Mouse (Mus musculus): ENCODE data around the gene Rusc2. TPM values are rescaled to one million over a fixed set of nuclear protein-coding genes. Genes with fewer than 3 reads are reported as not detected.

Gene Rusc2
- total RNA-seq (2014; rRNA removed) (14.2 and 15.9 TPM in 2 replicates), polyA plus RNA-seq (2012; rRNA removed) (17.2 and 17.5 TPM in 2 replicates)

GRCm38 (mm10) chr4:43381408-43382154 lies at the start of gene Rusc2:
Gene Rusc2 (plus strand): TSS chr4:43381979.
- H3K79me2 ChIP-seq (ENCODE audit: control insufficient read depth, insufficient read depth, low read length), result peaks cover 20% of the 10 kb centered on the region; the same call in 1 of the 2 replicates
- peak; percentile 72 for DNase-seq (ENCODE audit: extremely low read depth, low read depth, low spot score)
- H3K36me3 ChIP-seq (ENCODE audit: control insufficient read depth, insufficient read depth, low read length), result no peaks in the 10 kb centered on the region
- H3K27me3 ChIP-seq (ENCODE audit: control insufficient read depth, insufficient read depth, low read length), result no peaks in the 10 kb centered on the region
- peak within 1 kb of the TSS; percentile 99 for H3K9ac ChIP-seq (ENCODE audit: low read depth, low read length)
- peak within 1 kb of the TSS; percentile 99 for H3K27ac ChIP-seq (replicated peaks; ENCODE audit: insufficient read depth, low read depth, low read length)
- TF ChIP-seq POLR2A (IDR thresholded peaks at IDR 0.05; ENCODE audit: extremely low read depth, insufficient read depth, low read length) (peak; percentile 71; the same call in 1 of the 2 replicates), CTCF (IDR thresholded peaks at IDR 0.05; ENCODE audit: low read depth, low read length) (peak; percentile 43)
- peaks cover 25% of the 10 kb centered on the region for H3K4me1 ChIP-seq (ENCODE audit: control insufficient read depth, insufficient read depth, low read length)
- under 1% methylated on average over 63 of the region's 63 CpGs for WGBS
- H3K4me3 ChIP-seq (ENCODE audit: insufficient read depth, low read depth, low read length), result peak within 1 kb of the TSS; percentile 96

- no peak overlapping the region for H3K4me3 ChIP-seq (ENCODE audit: insufficient read depth, low read depth, low read length)
- no peaks in the 10 kb centered on the region for H3K79me2 ChIP-seq (ENCODE audit: control insufficient read depth, insufficient read depth, low read length)
- no peaks in the 10 kb centered on the region for H3K4me1 ChIP-seq (ENCODE audit: control insufficient read depth, insufficient read depth, low read length)
- WGBS, result 76% methylated on average over 2 of the region's 2 CpGs
- no peaks in the 10 kb centered on the region for H3K27me3 ChIP-seq (ENCODE audit: control insufficient read depth, insufficient read depth, low read length)
- H3K27ac ChIP-seq (replicated peaks; ENCODE audit: insufficient read depth, low read depth, low read length), result no peak overlapping the region
- no peak for DNase-seq (ENCODE audit: extremely low read depth, low read depth, low spot score)
- H3K9ac ChIP-seq (ENCODE audit: low read depth, low read length), result no peak overlapping the region
- no peaks in the 10 kb centered on the region for H3K36me3 ChIP-seq (ENCODE audit: control insufficient read depth, insufficient read depth, low read length)
- no peak for TF ChIP-seq POLR2A (IDR thresholded peaks at IDR 0.05; ENCODE audit: extremely low read depth, insufficient read depth, low read length)
- TF ChIP-seq CTCF (IDR thresholded peaks at IDR 0.05; ENCODE audit: low read depth, low read length), result no peak
Measured at GRCm38 (mm10) chr4:43334771-43335170, 47.0 kb upstream of the Rusc2 start.

- Histone ChIP-seq H3K4me1 (ENCODE audit: control insufficient read depth, insufficient read depth, low read length) (no peaks in the 10 kb centered on the region), H3K36me3 (ENCODE audit: control insufficient read depth, insufficient read depth, low read length) (no peaks in the 10 kb centered on the region), H3K79me2 (ENCODE audit: control insufficient read depth, insufficient read depth, low read length) (no peaks in the 10 kb centered on the region), H3K9ac (ENCODE audit: low read depth, low read length) (no peak overlapping the region), H3K27me3 (ENCODE audit: control insufficient read depth, insufficient read depth, low read length) (no peaks in the 10 kb centered on the region), H3K27ac (replicated peaks; ENCODE audit: insufficient read depth, low read depth, low read length) (no peak overlapping the region), H3K4me3 (ENCODE audit: insufficient read depth, low read depth, low read length) (no peak overlapping the region)
- no peak for TF ChIP-seq POLR2A (IDR thresholded peaks at IDR 0.05; ENCODE audit: extremely low read depth, insufficient read depth, low read length)
- TF ChIP-seq CTCF (IDR thresholded peaks at IDR 0.05; ENCODE audit: low read depth, low read length), result no peak
- no peak for DNase-seq (ENCODE audit: extremely low read depth, low read depth, low spot score)
Measured at GRCm38 (mm10) chr4:43336176-43336575, 45.6 kb upstream of the Rusc2 start.

GRCm38 (mm10) chr4:43340096-43340804 lies 41.5 kb upstream of the Rusc2 start:
- WGBS, result 69% methylated on average over 4 of the region's 4 CpGs
- no peaks in the 10 kb centered on the region for H3K27me3 ChIP-seq (ENCODE audit: control insufficient read depth, insufficient read depth, low read length)
- TF ChIP-seq CTCF (IDR thresholded peaks at IDR 0.05; ENCODE audit: low read depth, low read length) (no peak), POLR2A (IDR thresholded peaks at IDR 0.05; ENCODE audit: extremely low read depth, insufficient read depth, low read length) (no peak)
- H3K4me1 ChIP-seq (ENCODE audit: control insufficient read depth, insufficient read depth, low read length), result no peaks in the 10 kb centered on the region
- no peaks in the 10 kb centered on the region for H3K79me2 ChIP-seq (ENCODE audit: control insufficient read depth, insufficient read depth, low read length)
- H3K9ac ChIP-seq (ENCODE audit: low read depth, low read length), result no peak overlapping the region
- no peak for DNase-seq (ENCODE audit: extremely low read depth, low read depth, low spot score)
- H3K27ac ChIP-seq (replicated peaks; ENCODE audit: insufficient read depth, low read depth, low read length), result no peak overlapping the region
- H3K4me3 ChIP-seq (ENCODE audit: insufficient read depth, low read depth, low read length), result no peak overlapping the region
- H3K36me3 ChIP-seq (ENCODE audit: control insufficient read depth, insufficient read depth, low read length), result no peaks in the 10 kb centered on the region

GRCm38 (mm10) chr4:43341276-43341891 lies 40.4 kb upstream of the Rusc2 start:
- no peaks in the 10 kb centered on the region for H3K79me2 ChIP-seq (ENCODE audit: control insufficient read depth, insufficient read depth, low read length)
- no peak overlapping the region for H3K4me3 ChIP-seq (ENCODE audit: insufficient read depth, low read depth, low read length)
- H3K36me3 ChIP-seq (ENCODE audit: control insufficient read depth, insufficient read depth, low read length), result no peaks in the 10 kb centered on the region
- H3K9ac ChIP-seq (ENCODE audit: low read depth, low read length), result no peak overlapping the region
- WGBS, result 88% methylated on average over 7 of the region's 7 CpGs
- H3K4me1 ChIP-seq (ENCODE audit: control insufficient read depth, insufficient read depth, low read length), result no peaks in the 10 kb centered on the region
- H3K27ac ChIP-seq (replicated peaks; ENCODE audit: insufficient read depth, low read depth, low read length), result no peak overlapping the region
- no peak for TF ChIP-seq POLR2A (IDR thresholded peaks at IDR 0.05; ENCODE audit: extremely low read depth, insufficient read depth, low read length)
- TF ChIP-seq CTCF (IDR thresholded peaks at IDR 0.05; ENCODE audit: low read depth, low read length), result no peak
- DNase-seq (ENCODE audit: extremely low read depth, low read depth, low spot score), result no peak
- H3K27me3 ChIP-seq (ENCODE audit: control insufficient read depth, insufficient read depth, low read length), result no peaks in the 10 kb centered on the region
